Mouse (Mus musculus): ENCODE measurements around the gene Plp2. TPM values are rescaled to one million over a fixed set of nuclear protein-coding genes. Genes with fewer than 3 reads are reported as not detected.
"Not testable (repeated sequence)": the region's sequence is repeated elsewhere in the genome, so short reads cannot be mapped to it uniquely, and the experiment has no call there.

The Plp2 gene
- polyA plus RNA-seq (2015; fragmentation: Nextera tagmentation; extraction: Ambion mirVana), result 223 and 255 TPM in 2 replicates

DNA sequence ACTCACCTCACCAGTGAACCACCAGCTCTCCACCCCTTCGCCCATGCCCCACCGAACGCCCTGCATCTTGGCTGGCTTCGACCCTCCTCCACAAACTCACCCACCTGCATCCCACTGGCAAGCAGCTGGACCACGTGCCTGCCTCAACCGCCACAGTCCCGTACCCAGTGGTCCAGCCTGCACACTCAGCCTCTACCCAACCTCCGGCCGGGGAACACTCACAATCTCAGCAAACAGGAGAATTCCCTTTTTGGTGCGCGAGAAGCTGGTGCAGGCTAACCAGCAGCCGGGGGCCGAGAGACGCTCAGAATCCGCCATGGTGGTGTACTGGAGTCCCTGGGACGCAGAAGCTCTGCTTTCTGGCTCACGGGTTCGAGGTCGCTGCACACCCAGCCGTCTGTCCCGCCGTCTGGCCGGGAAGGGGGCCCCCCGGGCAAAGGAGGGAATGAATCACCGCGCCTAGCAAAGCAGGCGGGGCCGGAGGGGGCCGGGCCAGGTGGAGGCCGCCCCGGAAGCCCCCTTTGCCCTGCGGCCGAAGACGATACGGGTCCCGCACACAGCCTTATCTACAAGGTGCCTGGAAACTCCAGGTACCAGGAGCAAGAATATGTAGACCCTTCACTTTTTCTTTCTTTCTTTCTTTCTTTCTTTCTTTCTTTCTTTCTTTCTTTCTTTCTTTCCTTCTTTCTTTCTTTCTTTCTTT lies at the start of gene Plp2:
Gene Plp2, minus strand, starts transcription at position 470 of the 703 bp plus-strand sequence.
- Histone ChIP-seq H3K27ac (peak within 1 kb of the TSS; percentile 91), H3K36me3 (no peaks in the 10 kb centered on the region), H3K4me2 (peak within 1 kb of the TSS; percentile 52), H3K4me1 (no peaks in the 10 kb centered on the region), H3K9ac (peak within 1 kb of the TSS; percentile 48), H3K4me3 (replicated peaks) (peak within 1 kb of the TSS; percentile 57), H3K9me3 (no peaks in the 10 kb centered on the region), H3K27me3 (replicated peaks) (no peaks in the 10 kb centered on the region)
- 12% methylated on average over 35 of the region's 36 CpGs for WGBS
- ATAC-seq (ENCODE audit: insufficient read depth, low FRiP score, low read depth), result peak; percentile 63; the same call in 1 of the 2 replicates

DNA sequence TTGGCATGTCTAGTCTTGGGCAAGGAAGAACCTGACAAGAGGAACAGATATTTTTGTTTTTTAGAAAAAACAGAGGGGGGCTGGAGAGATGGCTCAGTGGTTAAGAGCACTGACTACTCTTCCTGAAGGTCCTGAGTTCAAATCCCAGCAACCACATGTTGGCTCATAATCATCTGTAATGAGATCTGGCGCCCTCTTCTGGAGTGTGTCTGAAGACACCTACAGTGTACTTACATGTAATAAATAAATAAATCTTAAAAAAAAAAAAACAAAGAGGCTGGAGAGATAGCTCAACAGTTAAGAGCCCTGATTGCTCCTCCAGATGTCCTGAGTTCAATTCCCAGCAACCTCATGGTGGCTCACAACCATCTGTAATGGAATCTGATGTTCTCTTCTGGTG lies 44.9 kb upstream of the Plp2 start:
- not testable (repeated sequence) for H3K4me3 ChIP-seq (replicated peaks); H3K36me3 ChIP-seq; ATAC-seq (ENCODE audit: insufficient read depth, low FRiP score, low read depth); H3K9me3 ChIP-seq; H3K27me3 ChIP-seq (replicated peaks); H3K4me1 ChIP-seq; H3K4me2 ChIP-seq; H3K9ac ChIP-seq; H3K27ac ChIP-seq
- 24% methylated on average over 1 of the region's 1 CpGs for WGBS

DNA sequence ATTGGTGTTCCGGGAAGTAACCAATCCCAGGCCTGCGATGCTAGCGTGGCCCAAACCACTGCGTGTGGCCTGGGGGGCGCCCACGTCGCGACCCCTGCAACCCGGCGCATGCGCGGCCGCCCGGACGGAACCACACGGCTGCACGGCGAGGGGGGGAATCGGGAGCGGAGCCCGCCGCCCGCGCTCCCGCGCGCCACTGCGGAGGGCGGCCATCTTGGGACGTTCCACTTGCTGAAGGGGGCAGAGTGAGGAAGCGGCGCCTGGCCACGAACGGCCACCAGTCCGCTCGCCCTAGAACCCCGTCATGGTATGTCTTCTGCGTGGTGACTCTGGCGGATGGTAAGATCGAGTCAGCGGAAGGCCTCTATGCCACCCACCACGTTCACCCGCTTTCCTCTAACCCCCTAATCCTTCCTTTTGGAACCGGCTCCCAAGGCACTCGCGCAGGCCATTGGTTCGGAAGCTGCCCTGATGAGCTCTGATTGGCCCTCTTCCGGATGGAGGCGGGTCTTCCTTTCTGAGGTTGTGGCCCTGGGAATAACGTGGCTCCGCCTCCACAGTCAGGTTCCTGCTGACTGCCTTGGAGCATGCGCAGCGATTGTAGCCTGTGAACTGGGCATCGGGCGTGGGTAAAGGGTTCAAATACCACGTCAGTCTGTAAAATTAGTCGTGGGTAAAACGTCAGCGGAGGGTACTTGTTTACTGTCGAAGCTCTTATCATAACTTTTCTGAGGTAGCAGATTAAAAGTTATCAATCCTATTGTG lies 43.1 kb upstream of the Plp2 start, which contains the start of gene Wdr45:
Gene Wdr45, plus strand, starts transcription at position 199 of the 765 bp plus-strand sequence.
- H3K36me3 ChIP-seq; H3K4me1 ChIP-seq; H3K9me3 ChIP-seq; H3K27ac ChIP-seq; H3K9ac ChIP-seq; H3K27me3 ChIP-seq (replicated peaks): not testable (repeated sequence)
- 13% methylated on average over 33 of the region's 60 CpGs for WGBS
- peak within 1 kb of the TSS; percentile 46 for H3K4me2 ChIP-seq
- H3K4me3 ChIP-seq (replicated peaks), result peak within 1 kb of the TSS; percentile 38
- peak; percentile 95 for ATAC-seq (ENCODE audit: insufficient read depth, low FRiP score, low read depth)

DNA sequence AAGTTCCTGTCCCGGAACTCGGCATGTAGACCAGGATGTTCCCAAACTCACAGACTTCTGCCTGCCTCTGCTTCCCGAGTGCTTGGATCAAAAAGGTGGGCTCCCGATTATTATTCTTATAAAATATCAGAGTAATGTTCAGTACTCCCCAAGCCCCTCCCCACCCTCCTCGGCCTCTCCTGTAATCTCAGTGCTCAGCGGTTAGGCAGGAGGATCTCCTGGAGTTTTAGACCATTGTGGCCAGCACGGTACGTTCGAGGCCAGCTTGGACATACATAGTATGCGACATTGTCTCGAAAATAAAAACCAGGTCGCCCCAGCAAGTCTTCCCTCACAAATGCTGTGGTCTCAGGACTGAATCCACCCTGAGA lies 42.6 kb upstream of the Plp2 start:
- not testable (repeated sequence) for H3K36me3 ChIP-seq; H3K4me1 ChIP-seq; H3K9me3 ChIP-seq; H3K9ac ChIP-seq; H3K27me3 ChIP-seq (replicated peaks); ATAC-seq (ENCODE audit: insufficient read depth, low FRiP score, low read depth); H3K27ac ChIP-seq
- Histone ChIP-seq H3K4me3 (replicated peaks) (peak overlapping the region; percentile 38), H3K4me2 (peak overlapping the region; percentile 46)
- WGBS, result 21% methylated on average over 6 of the region's 12 CpGs

DNA sequence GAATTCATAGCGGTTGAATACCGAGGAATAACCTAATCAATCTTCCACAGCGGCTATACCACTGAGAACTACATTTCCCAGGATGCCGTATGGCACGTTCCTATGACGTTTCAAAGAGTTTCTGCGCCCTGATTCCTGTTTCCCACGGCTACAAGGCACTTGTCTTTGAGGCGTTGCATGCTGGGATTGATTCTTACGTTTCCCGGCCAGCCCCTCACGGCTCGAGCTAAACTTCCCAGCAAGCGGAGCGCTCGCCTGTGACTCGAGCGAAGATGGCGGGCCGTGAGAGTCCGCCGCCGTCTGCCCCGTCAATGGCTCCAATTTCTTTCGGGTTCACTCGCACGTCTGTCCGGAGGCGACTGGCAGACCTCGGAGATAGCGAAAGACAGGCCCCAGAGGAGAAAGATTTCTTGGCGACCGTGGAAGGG lies 25.8 kb upstream of the Plp2 start, which contains the start of gene Gpkow:
Gene Gpkow, plus strand, starts transcription at position 178 of the 428 bp plus-strand sequence.
- H3K4me3 ChIP-seq (replicated peaks), result peak within 1 kb of the TSS; percentile 56
- H3K27ac ChIP-seq, result no peak within 1 kb of the TSS
- H3K4me2 ChIP-seq, result peak within 1 kb of the TSS; percentile 51
- no peaks in the 10 kb centered on the region for H3K36me3 ChIP-seq
- H3K9ac ChIP-seq, result peak within 1 kb of the TSS; percentile 26; the same call in 1 of the 2 replicates
- no peaks in the 10 kb centered on the region for H3K9me3 ChIP-seq
- H3K4me1 ChIP-seq, result no peaks in the 10 kb centered on the region
- H3K27me3 ChIP-seq (replicated peaks), result no peaks in the 10 kb centered on the region
- peak; percentile 92 for ATAC-seq (ENCODE audit: insufficient read depth, low FRiP score, low read depth)
- WGBS, result 12% methylated on average over 33 of the region's 33 CpGs

DNA sequence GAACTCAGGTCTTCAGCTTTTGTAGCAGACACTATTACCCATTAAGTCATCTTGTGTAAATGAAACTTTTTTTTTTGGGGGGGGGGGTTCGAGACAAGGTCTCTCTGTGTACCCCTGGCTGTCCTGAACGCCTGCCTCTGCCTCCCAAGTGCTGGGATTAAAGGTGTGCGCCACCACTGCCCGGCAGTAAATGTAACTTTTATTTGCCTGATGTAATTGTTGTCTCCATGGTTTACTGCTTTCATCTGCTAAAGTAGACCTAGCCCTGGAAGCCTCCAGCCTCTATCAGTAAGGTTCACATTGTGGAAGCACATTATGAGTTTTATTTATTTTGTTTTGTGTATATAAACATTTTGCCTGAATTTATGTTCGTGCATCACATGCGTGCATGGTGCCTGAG lies 25.3 kb upstream of the Plp2 start:
- Histone ChIP-seq H3K4me2 (peak overlapping the region; percentile 42), H3K27me3 (replicated peaks) (no peaks in the 10 kb centered on the region), H3K27ac (no peak overlapping the region), H3K36me3 (no peaks in the 10 kb centered on the region), H3K9me3 (no peaks in the 10 kb centered on the region), H3K4me3 (replicated peaks) (peak overlapping the region; percentile 56; the same call in 1 of the 2 replicates), H3K4me1 (no peaks in the 10 kb centered on the region), H3K9ac (no peak overlapping the region)
- peak; percentile 7; the same call in 1 of the 2 replicates for ATAC-seq (ENCODE audit: insufficient read depth, low FRiP score, low read depth)
- WGBS, result 43% methylated on average over 6 of the region's 6 CpGs

DNA sequence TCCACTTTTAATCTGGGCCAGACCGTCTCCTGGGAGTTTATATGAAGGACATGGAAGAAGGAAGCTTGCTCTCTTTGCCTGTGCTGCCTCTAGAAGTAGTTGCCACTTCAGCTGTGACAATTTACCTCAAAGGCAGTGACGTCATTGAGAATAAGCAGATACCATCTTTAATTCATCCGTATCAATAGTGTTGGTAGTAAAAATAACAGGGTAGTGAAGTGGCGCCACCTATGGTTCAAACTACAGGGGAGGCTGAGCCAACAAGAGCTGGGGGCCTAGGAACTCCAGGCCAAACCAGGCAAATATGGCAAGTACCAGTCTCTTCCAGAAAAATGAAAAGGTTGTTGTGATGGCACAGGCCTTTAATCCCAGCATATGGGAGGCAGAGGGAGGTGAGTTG lies 21.7 kb upstream of the Plp2 start:
- 44% methylated on average over 4 of the region's 4 CpGs for WGBS
- H3K9me3 ChIP-seq, result no peaks in the 10 kb centered on the region
- H3K9ac ChIP-seq, result no peak overlapping the region
- no peak overlapping the region for H3K4me2 ChIP-seq
- no peak overlapping the region for H3K4me3 ChIP-seq (replicated peaks)
- no peak overlapping the region for H3K27ac ChIP-seq
- no peak for ATAC-seq (ENCODE audit: insufficient read depth, low FRiP score, low read depth)
- no peaks in the 10 kb centered on the region for H3K27me3 ChIP-seq (replicated peaks)
- H3K36me3 ChIP-seq, result no peaks in the 10 kb centered on the region
- no peaks in the 10 kb centered on the region for H3K4me1 ChIP-seq

DNA sequence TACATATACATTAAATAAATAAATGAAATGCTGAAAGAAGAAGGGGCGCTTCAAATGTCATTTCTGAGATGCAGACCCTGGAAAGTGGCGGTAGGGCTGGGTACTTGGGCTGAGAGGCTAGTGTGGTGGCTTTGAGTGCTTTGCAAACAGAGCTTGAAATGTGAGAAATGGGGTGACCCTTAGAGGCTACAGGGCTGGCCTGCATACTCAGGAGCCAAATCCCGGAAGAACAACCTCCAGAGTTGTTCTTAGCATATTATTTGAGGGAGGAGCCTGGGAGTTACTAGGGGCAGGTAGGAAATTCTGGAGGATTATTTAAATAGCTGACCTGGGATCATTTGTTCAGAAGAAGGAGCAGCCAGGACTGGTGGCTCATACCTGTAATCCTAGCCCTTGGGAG lies 19.3 kb upstream of the Plp2 start:
- no peaks in the 10 kb centered on the region for H3K36me3 ChIP-seq
- no peak overlapping the region for H3K4me3 ChIP-seq (replicated peaks)
- H3K9me3 ChIP-seq, result no peaks in the 10 kb centered on the region
- 53% methylated on average over 3 of the region's 3 CpGs for WGBS
- no peaks in the 10 kb centered on the region for H3K27me3 ChIP-seq (replicated peaks)
- no peak for ATAC-seq (ENCODE audit: insufficient read depth, low FRiP score, low read depth)
- H3K4me1 ChIP-seq, result no peaks in the 10 kb centered on the region
- H3K9ac ChIP-seq, result no peak overlapping the region
- H3K4me2 ChIP-seq, result no peak overlapping the region
- no peak overlapping the region for H3K27ac ChIP-seq

DNA sequence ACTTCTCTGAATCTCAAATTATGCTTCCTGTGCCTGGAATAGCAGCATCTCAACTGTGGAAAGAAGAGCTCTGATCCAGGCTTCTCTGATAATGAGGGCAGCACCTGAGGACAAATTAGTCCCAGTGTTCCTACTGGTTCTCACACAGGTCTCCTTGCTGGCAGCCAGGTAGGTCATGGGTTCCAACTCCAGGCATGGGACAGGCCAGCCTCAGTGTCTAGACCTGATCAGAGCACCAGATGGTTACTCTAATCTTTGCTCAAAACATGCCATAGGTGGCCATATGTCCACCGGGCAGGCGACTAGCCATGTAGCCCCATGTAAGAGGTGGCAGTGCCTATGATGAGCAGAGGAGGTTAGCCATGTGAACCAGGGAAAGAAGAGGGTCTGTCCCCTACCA lies 17.1 kb upstream of the Plp2 start:
- Histone ChIP-seq H3K27me3 (replicated peaks) (no peaks in the 10 kb centered on the region), H3K9me3 (no peaks in the 10 kb centered on the region), H3K9ac (no peak overlapping the region), H3K4me3 (replicated peaks) (no peak overlapping the region), H3K36me3 (no peaks in the 10 kb centered on the region), H3K4me1 (no peaks in the 10 kb centered on the region), H3K27ac (no peak overlapping the region), H3K4me2 (no peak overlapping the region)
- ATAC-seq (ENCODE audit: insufficient read depth, low FRiP score, low read depth), result no peak
- 95% methylated on average over 2 of the region's 2 CpGs for WGBS

DNA sequence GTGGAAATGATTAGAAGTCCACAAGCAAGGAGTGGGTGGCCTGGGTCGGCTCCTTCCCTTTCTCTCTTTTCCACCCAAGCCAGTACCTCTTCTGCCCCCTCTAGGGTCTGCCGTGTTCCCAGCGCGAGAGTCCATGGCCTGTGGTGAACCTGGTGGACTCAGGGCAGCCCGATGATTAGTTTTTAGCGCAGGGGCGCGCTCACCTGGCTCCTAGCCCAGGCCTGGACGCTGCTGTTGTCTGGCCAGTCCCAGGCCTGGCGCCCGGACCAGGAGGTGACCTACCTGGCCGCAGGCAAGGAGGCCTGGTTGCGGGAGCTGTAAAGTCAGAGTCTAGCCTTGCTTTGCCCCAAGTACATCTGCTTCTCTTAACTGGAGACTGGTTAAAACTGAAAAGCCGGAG lies 9.7 kb upstream of the Plp2 start, which contains the start of gene Magix:
Gene Magix, minus strand, starts transcription at position 388 of the 400 bp plus-strand sequence.
- no peaks in the 10 kb centered on the region for H3K36me3 ChIP-seq
- H3K4me3 ChIP-seq (replicated peaks), result peak within 1 kb of the TSS; percentile 28; the same call in 1 of the 2 replicates
- WGBS, result 61% methylated on average over 14 of the region's 14 CpGs
- no peaks in the 10 kb centered on the region for H3K4me1 ChIP-seq
- H3K27me3 ChIP-seq (replicated peaks), result no peaks in the 10 kb centered on the region
- peak within 1 kb of the TSS; percentile 22; the same call in 1 of the 2 replicates for H3K9ac ChIP-seq
- no peaks in the 10 kb centered on the region for H3K9me3 ChIP-seq
- H3K4me2 ChIP-seq, result peak within 1 kb of the TSS; percentile 57
- H3K27ac ChIP-seq, result no peak within 1 kb of the TSS
- no peak for ATAC-seq (ENCODE audit: insufficient read depth, low FRiP score, low read depth)

DNA sequence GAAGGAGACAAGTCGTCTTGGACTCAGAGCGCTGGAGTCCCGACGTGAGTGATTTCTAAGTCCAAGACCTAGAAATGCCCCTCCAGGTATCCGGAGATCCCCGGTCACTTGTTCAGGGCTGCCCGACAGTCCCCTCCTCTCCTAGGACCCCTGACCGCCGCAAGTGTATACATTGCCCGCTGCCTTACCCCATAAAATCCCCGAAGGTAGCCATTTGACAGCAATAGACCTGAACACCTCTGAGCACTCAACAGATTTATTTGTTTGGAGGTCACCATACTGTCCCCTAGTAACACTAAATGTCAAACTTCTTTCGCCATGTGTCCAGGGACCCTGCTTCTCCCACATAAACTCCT lies 8.8 kb upstream of the Plp2 start:
- H3K27me3 ChIP-seq (replicated peaks), result no peaks in the 10 kb centered on the region
- no peaks in the 10 kb centered on the region for H3K36me3 ChIP-seq
- H3K4me2 ChIP-seq, result peak overlapping the region; percentile 57
- 29% methylated on average over 12 of the region's 12 CpGs for WGBS
- ATAC-seq (ENCODE audit: insufficient read depth, low FRiP score, low read depth), result no peak; the same call in 1 of the 2 replicates
- H3K27ac ChIP-seq, result no peak overlapping the region
- peak overlapping the region; percentile 28; the same call in 1 of the 2 replicates for H3K4me3 ChIP-seq (replicated peaks)
- no peaks in the 10 kb centered on the region for H3K9me3 ChIP-seq
- H3K9ac ChIP-seq, result peak overlapping the region; percentile 22; the same call in 1 of the 2 replicates
- no peaks in the 10 kb centered on the region for H3K4me1 ChIP-seq
